ENCODE assay signal across 18 mouse cellular contexts in the genomic region with DNA sequence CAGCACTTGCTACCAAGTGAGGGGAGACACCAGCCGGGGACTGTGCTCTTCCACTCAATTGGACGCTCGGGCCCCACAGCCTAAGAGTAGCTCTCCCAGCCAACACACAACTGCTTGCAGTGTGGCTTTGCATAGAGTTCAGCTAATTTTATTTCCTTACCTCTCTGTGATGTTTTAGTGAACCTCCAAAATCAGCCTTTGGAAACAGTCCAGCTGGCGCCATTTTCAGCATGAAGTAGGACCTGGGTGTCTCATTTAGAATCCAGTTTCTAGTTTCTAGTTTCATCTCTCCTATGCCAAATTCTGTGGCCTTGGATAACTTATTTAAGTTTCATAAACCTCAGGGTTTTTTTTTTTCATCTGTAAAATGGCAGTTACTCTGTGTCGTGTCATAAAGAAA.
A peak's percentile ranks its signal among the peaks of the same experiment; 100 is the strongest.
DNase-seq lines count a peak whose midpoint lies in the region; ATAC-seq lines count a peak whose summit lies in the region.
"Had no signal": no experiment of that assay in that cellular context is flagged by ENCODE, and none has a peak within 500 bp of the region (broad histone marks: within the 10 kb centered on the region; RNA-seq: fewer than 3 reads in every experiment).

No protein-coding gene starts in this region.

- no peak for ATAC-seq in megakaryocyte, adult 5-6 weeks (ENCODE audit: poor library complexity, severe bottlenecking)
- ATAC-seq: forebrain, embryonic 15.5 days; intestine, embryonic 15.5 days had no signal

- peak; percentile 42 for DNase-seq in cerebellum, postnatal 14 days
- no peak for DNase-seq in cerebellum, adult 8-10 months
- DNase-seq in right cerebral cortex, postnatal 14 days: peak; percentile 12
- DNase-seq in right cerebral cortex, postnatal 36 days (ENCODE audit: low spot score in 2 of 2): no peak
- peak; percentile 19 for DNase-seq in gastrocnemius, postnatal 10 days
- no peak for DNase-seq in urinary bladder, postnatal 25 days (ENCODE audit: low spot score)
- DNase-seq: adrenal gland, postnatal 10 days; embryo, embryonic 11 days; heart, adult 11 months; kidney, adult 9 months; kidney, postnatal 14 days; layer of hippocampus, postnatal 36 days; liver; thymus, adult 18-20 months; thymus, postnatal 36 days had no signal

Comparison
In these comparisons a context has a peak if more than half of its experiments do, and no peak if none do; other contexts are left out.
1. DNase-seq: peak in cerebellum, postnatal 14 days (2 of 2), right cerebral cortex, postnatal 14 days (single experiment) and gastrocnemius, postnatal 10 days (single experiment); none in cerebellum, adult 8-10 months (single experiment), right cerebral cortex, postnatal 36 days (0 of 2) and urinary bladder, postnatal 25 days (single experiment).